ENCODE assay signal across 15 mouse cellular contexts in genomic region chr19:26507986-26508385, GRCm38 (mm10).
DNase-seq lines count a peak whose midpoint lies in the region; ATAC-seq and TF ChIP-seq lines count a peak whose summit lies in the region.
"Had no signal": no experiment of that assay in that cellular context is flagged by ENCODE, and none has a peak within 500 bp of the region (broad histone marks: within the 10 kb centered on the region; RNA-seq: fewer than 3 reads in every experiment).

No protein-coding gene starts in this region.

- no peak overlapping the region for H3K4me3 ChIP-seq in forebrain, embryonic 15.5 days
- H3K4me3 ChIP-seq in forebrain, embryonic 11.5 days (ENCODE audit: low read depth, low read length): no peak overlapping the region
- H3K4me3 ChIP-seq in left cerebral cortex, adult 2 months: peak overlapping the region; percentile 17; the same call in 1 of the 2 replicates
- H3K4me3 ChIP-seq in forebrain, embryonic 16.5 days (replicated peaks; ENCODE audit: low read length): no peak overlapping the region; the same call in 1 of the 2 replicates
- H3K4me3 ChIP-seq: heart, embryonic 13.5 days; stomach, embryonic 15.5 days had no signal

- peak overlapping the region; percentile 37 for H3K4me2 ChIP-seq in forebrain, embryonic 15.5 days (replicated peaks)
- H3K4me2 ChIP-seq in forebrain, embryonic 11.5 days (ENCODE audit: low read depth, low read length, severe bottlenecking): no peak overlapping the region
- peak overlapping the region; percentile 40 for H3K4me2 ChIP-seq in forebrain, embryonic 16.5 days (ENCODE audit: low read length)
- H3K4me2 ChIP-seq: heart, embryonic 13.5 days; stomach, embryonic 15.5 days had no signal

- no peaks in the 10 kb centered on the region for H3K36me3 ChIP-seq in forebrain, embryonic 15.5 days
- no peaks in the 10 kb centered on the region for H3K36me3 ChIP-seq in forebrain, embryonic 11.5 days (ENCODE audit: control insufficient read depth, insufficient read depth, low read length)
- H3K36me3 ChIP-seq in forebrain, embryonic 16.5 days (ENCODE audit: control insufficient read depth, insufficient read depth): no peaks in the 10 kb centered on the region
- H3K36me3 ChIP-seq: heart, embryonic 13.5 days; stomach, embryonic 15.5 days had no signal

- no peak for DNase-seq in forebrain, embryonic 11.5 days (ENCODE audit: low spot score)
- peak in 1 of 2 experiments; percentile 16 for DNase-seq in left cerebral cortex, adult 2 months (ENCODE audit: extremely low spot score in 1 of 2, low spot score in 2 of 2)
- no peak for DNase-seq in left cerebral cortex, adult 11 months (ENCODE audit: low spot score)
- peak; percentile 6 to 7 for DNase-seq in layer of hippocampus, adult 8-10 months (ENCODE audit: low spot score in 2 of 2)
- DNase-seq in c-Kit-positive CD71-positive TER-119-positive erythroid progenitor cells, embryonic 14.5 days (ENCODE audit: low spot score): no peak
- no peak for DNase-seq in adrenal gland, adult 8-10 months
- DNase-seq: adrenal gland, postnatal 10 days; lung, adult 2 months; lung, postnatal 4 days; right cerebral cortex, adult 18-20 months; thymus, postnatal 36 days had no signal

- intact Hi-C loops in left cerebral cortex, adult 2 months (cut with DNase I): no loop called here

- 0 out of 2 replicates have a peak overlapping the region, but pooled peaks have one; percentile 33 for H3K9ac ChIP-seq in forebrain, embryonic 15.5 days (replicated peaks)
- H3K9ac ChIP-seq in forebrain, embryonic 11.5 days (ENCODE audit: low read length): no peak overlapping the region
- H3K9ac ChIP-seq in forebrain, embryonic 16.5 days (replicated peaks; ENCODE audit: low read depth, low read length): no peak overlapping the region
- H3K9ac ChIP-seq: heart, embryonic 13.5 days; stomach, embryonic 15.5 days had no signal

- H3K27me3 ChIP-seq in forebrain, embryonic 15.5 days: no peaks in the 10 kb centered on the region
- no peaks in the 10 kb centered on the region for H3K27me3 ChIP-seq in forebrain, embryonic 11.5 days (ENCODE audit: control insufficient read depth, insufficient read depth, low read length)
- no peaks in the 10 kb centered on the region for H3K27me3 ChIP-seq in forebrain, embryonic 16.5 days (replicated peaks; ENCODE audit: control insufficient read depth, insufficient read depth, low read length)
- H3K27me3 ChIP-seq: heart, embryonic 13.5 days; stomach, embryonic 15.5 days had no signal

- no peak; the same call in 1 of the 2 replicates for ATAC-seq in forebrain, embryonic 15.5 days (replicated peaks)
- ATAC-seq in forebrain, embryonic 11.5 days (replicated peaks; ENCODE audit: low FRiP score): no peak
- ATAC-seq in forebrain, embryonic 16.5 days: peak; percentile 45

- peak overlapping the region; percentile 63 for H3K27ac ChIP-seq in forebrain, embryonic 15.5 days (replicated peaks)
- H3K27ac ChIP-seq in forebrain, embryonic 11.5 days (ENCODE audit: low read depth, low read length): no peak overlapping the region
- peak overlapping the region; percentile 8; the same call in 1 of the 2 replicates for H3K27ac ChIP-seq in left cerebral cortex, adult 2 months
- H3K27ac ChIP-seq in forebrain, embryonic 16.5 days (ENCODE audit: low read length): peak overlapping the region; percentile 35; the same call in 1 of the 2 replicates
- H3K27ac ChIP-seq: heart, embryonic 13.5 days; stomach, embryonic 15.5 days had no signal

- no peak for TF ChIP-seq CTCF in left cerebral cortex, adult 2 months (IDR thresholded peaks at IDR 0.05)

- WGBS in forebrain, embryonic 15.5 days: 47% methylated on average over 11 of the region's 11 CpGs
- 82% methylated on average over 11 of the region's 11 CpGs for WGBS in forebrain, embryonic 11.5 days
- 50% methylated on average over 11 of the region's 11 CpGs for WGBS in forebrain, embryonic 16.5 days

- peaks cover 31% of the 10 kb centered on the region for H3K4me1 ChIP-seq in forebrain, embryonic 15.5 days
- peaks cover 8% of the 10 kb centered on the region; the same call in 1 of the 2 replicates for H3K4me1 ChIP-seq in forebrain, embryonic 11.5 days (replicated peaks; ENCODE audit: control insufficient read depth, insufficient read depth, low read length)
- peaks cover 18% of the 10 kb centered on the region for H3K4me1 ChIP-seq in forebrain, embryonic 16.5 days (replicated peaks; ENCODE audit: control insufficient read depth, insufficient read depth, low read length)
- H3K4me1 ChIP-seq: heart, embryonic 13.5 days; stomach, embryonic 15.5 days had no signal

- H3K9me3 ChIP-seq in forebrain, embryonic 15.5 days: no peaks in the 10 kb centered on the region
- H3K9me3 ChIP-seq in forebrain, embryonic 11.5 days (ENCODE audit: control insufficient read depth, low read length): no peaks in the 10 kb centered on the region
- peaks cover 5% of the 10 kb centered on the region for H3K9me3 ChIP-seq in forebrain, embryonic 16.5 days (ENCODE audit: control insufficient read depth, low read length)
- H3K9me3 ChIP-seq: stomach, embryonic 15.5 days had no signal

Comparison
In these comparisons a context has a peak if more than half of its experiments do, and no peak if none do; other contexts are left out.
1. DNase-seq: peak in layer of hippocampus, adult 8-10 months (2 of 2); none in forebrain, embryonic 11.5 days (single experiment), left cerebral cortex, adult 11 months (single experiment), c-Kit-positive CD71-positive TER-119-positive erythroid progenitor cells, embryonic 14.5 days (single experiment) and adrenal gland, adult 8-10 months (single experiment).